Mouse (Mus musculus) liver, postnatal 0 days (tissue): Measurements from ENCODE around the gene Slc25a12.
"Not testable (repeated sequence)": the region's sequence is repeated elsewhere in the genome, so short reads cannot be mapped to it uniquely, and the experiment has no call there.

Source experiments
- CTCF ChIP-seq: sonication (generic); IDR thresholded peaks from 2 replicates; pipeline ENCODE4 v1.5.1; 2016; ENCODE audit warnings: antibody characterized with exemption, low read depth
- EP300 ChIP-seq: IDR thresholded peaks from 2 replicates; pipeline ENCODE4 v1.6.1; 2016; ENCODE audit warnings: antibody characterized with exemption, low read depth, mild to moderate bottlenecking

DNA sequence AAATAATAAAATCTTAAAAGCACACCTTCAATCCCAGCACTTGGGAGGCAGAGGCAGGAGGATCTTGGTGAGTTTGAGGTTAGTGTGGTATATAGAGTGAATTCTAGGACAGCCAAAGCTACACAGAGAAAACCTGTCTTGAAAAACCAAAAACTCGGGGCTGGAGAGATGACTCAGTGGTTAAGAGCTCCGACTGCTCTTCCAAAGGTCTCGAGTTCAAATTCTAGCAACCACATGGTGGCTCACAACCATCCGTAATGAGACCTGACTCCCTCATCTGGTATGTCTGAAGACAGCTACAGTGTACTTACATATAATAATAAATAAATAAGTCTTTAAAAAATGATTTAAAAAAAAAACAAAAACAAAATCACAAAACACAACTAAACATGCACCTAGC is 4.7 kb upstream of the Slc25a12 start:
- TF ChIP-seq CTCF, EP300: not testable (repeated sequence)
